Mouse (Mus musculus) thymus, postnatal 0 days (tissue): ENCODE results near the gene Dicer1. TPM values are rescaled to one million over a fixed set of nuclear protein-coding genes. Genes with fewer than 3 reads are reported as not detected.
A peak's percentile ranks its signal among the peaks of the same experiment; 100 is the strongest.

Source experiments
- DNase-seq: peaks from one replicate; pipeline ENCODE4 v3.0.0-alpha.2; 2015; ENCODE audit warnings: low spot score
- polyA plus RNA-seq: library from polyadenylated mRNA; unstranded; fragments of >200 nt; fragmentation: Nextera tagmentation; extraction: Ambion mirVana; gene quantifications from 2 replicates; pipeline ENCODE4 v1.2.1, GENCODE M21; 2015

Dicer1 gene
- polyA plus RNA-seq, result 25.0 and 37.1 TPM in 2 replicates

GRCm38 (mm10) chr12:104751814-104752765 lies at the start of gene Dicer1:
Dicer1 (minus strand) TSS chr12:104751952.
- DNase-seq, result peak; percentile 96

- DNase-seq, result no peak
These were observed 47.6 kb upstream of the Dicer1 start for GRCm38 (mm10) chr12:104799365-104799764.

GRCm38 (mm10) chr12:104797905-104798304 lies 46.2 kb upstream of the Dicer1 start:
- no peak for DNase-seq

- DNase-seq, result no peak
These were observed 45.1 kb upstream of the Dicer1 start for GRCm38 (mm10) chr12:104796635-104797378.

GRCm38 (mm10) chr12:104794957-104795356 lies 43.2 kb upstream of the Dicer1 start:
- DNase-seq, result no peak

GRCm38 (mm10) chr12:104793486-104793885 lies 41.7 kb upstream of the Dicer1 start:
- no peak for DNase-seq

- no peak for DNase-seq
These were observed 25.9 kb upstream of the Dicer1 start for GRCm38 (mm10) chr12:104777603-104778002.

- DNase-seq, result no peak
These were observed 20.2 kb upstream of the Dicer1 start for GRCm38 (mm10) chr12:104771941-104772340.

- DNase-seq, result no peak
These were observed 17.5 kb upstream of the Dicer1 start for GRCm38 (mm10) chr12:104769201-104769785.

GRCm38 (mm10) chr12:104767183-104767582 lies 15.4 kb upstream of the Dicer1 start:
- DNase-seq, result peak; percentile 10

- DNase-seq, result no peak
These were observed 14.0 kb upstream of the Dicer1 start for GRCm38 (mm10) chr12:104765761-104766160.

GRCm38 (mm10) chr12:104765116-104765515 lies 13.4 kb upstream of the Dicer1 start:
- DNase-seq, result no peak

GRCm38 (mm10) chr12:104763918-104764317 lies 12.2 kb upstream of the Dicer1 start:
- no peak for DNase-seq

- no peak for DNase-seq
These were observed 9.7 kb upstream of the Dicer1 start for GRCm38 (mm10) chr12:104761411-104761810.

GRCm38 (mm10) chr12:104758066-104758465 lies 6.3 kb upstream of the Dicer1 start:
- DNase-seq, result no peak

- no peak for DNase-seq
These were observed 1.9 kb upstream of the Dicer1 start for GRCm38 (mm10) chr12:104753686-104754085.

- DNase-seq, result no peak
These were observed 380 bp downstream of the Dicer1 start for GRCm38 (mm10) chr12:104751331-104751813.

- DNase-seq, result no peak
These were observed 2.8 kb downstream of the Dicer1 start for GRCm38 (mm10) chr12:104748946-104749345.

GRCm38 (mm10) chr12:104747252-104747651 lies 4.5 kb downstream of the Dicer1 start:
- DNase-seq, result no peak

- DNase-seq, result no peak
These were observed 5.2 kb downstream of the Dicer1 start for GRCm38 (mm10) chr12:104746601-104747000.

GRCm38 (mm10) chr12:104743687-104744086 lies 8.1 kb downstream of the Dicer1 start:
- no peak for DNase-seq

GRCm38 (mm10) chr12:104742247-104742646 lies 9.5 kb downstream of the Dicer1 start:
- DNase-seq, result no peak
